Mouse (Mus musculus): ENCODE measurements at regions not wholly inside any gene's neighbourhood (a gene's known extent, or its start where the extent isn't known, plus 50 kb on each side); places are given as distances from the start of the nearest gene placed in this dataset.

GRCm38 (mm10) chr19:30344401-30344800 is 111.7 kb downstream of the Mbl2 start:
- 74% methylated on average over 5 of the region's 5 CpGs for WGBS
- H3K9me3 ChIP-seq = no peaks in the 10 kb centered on the region
- H3K36me3 ChIP-seq = no peaks in the 10 kb centered on the region
- no peak overlapping the region for H3K4me2 ChIP-seq
- H3K4me1 ChIP-seq = no peaks in the 10 kb centered on the region
- H3K27me3 ChIP-seq (replicated peaks) = no peaks in the 10 kb centered on the region
- no peak for ATAC-seq (ENCODE audit: extremely low read depth, insufficient number of reproducible peaks, low FRiP score, low TSS enrichment)
- no peak overlapping the region for H3K27ac ChIP-seq (replicated peaks)
- H3K9ac ChIP-seq = no peak overlapping the region
- no peak overlapping the region for H3K4me3 ChIP-seq

- Histone ChIP-seq H3K4me3 (no peak overlapping the region), H3K27ac (replicated peaks) (no peak overlapping the region), H3K9ac (no peak overlapping the region), H3K27me3 (replicated peaks) (no peaks in the 10 kb centered on the region), H3K4me2 (no peak overlapping the region), H3K9me3 (no peaks in the 10 kb centered on the region), H3K36me3 (no peaks in the 10 kb centered on the region), H3K4me1 (no peaks in the 10 kb centered on the region)
- 63% methylated on average over 6 of the region's 6 CpGs for WGBS
- no peak for ATAC-seq (ENCODE audit: extremely low read depth, insufficient number of reproducible peaks, low FRiP score, low TSS enrichment)
Observed at GRCm38 (mm10) chr19:30348924-30349323, 116.2 kb downstream of the Mbl2 start.

- Histone ChIP-seq H3K9ac (0 out of 2 replicates have a peak overlapping the region, but pooled peaks have one; percentile 17), H3K9me3 (no peaks in the 10 kb centered on the region), H3K27me3 (replicated peaks) (no peaks in the 10 kb centered on the region), H3K4me3 (no peak overlapping the region), H3K36me3 (no peaks in the 10 kb centered on the region), H3K4me1 (peaks cover 7% of the 10 kb centered on the region), H3K27ac (replicated peaks) (no peak overlapping the region), H3K4me2 (no peak overlapping the region)
- WGBS = 7% methylated on average over 4 of the region's 4 CpGs
- ATAC-seq (ENCODE audit: extremely low read depth, insufficient number of reproducible peaks, low FRiP score, low TSS enrichment) = no peak
Observed at GRCm38 (mm10) chr19:30354981-30355380, 122.2 kb downstream of the Mbl2 start.

GRCm38 (mm10) chr19:30358961-30359360 is 126.2 kb downstream of the Mbl2 start:
- ATAC-seq (ENCODE audit: extremely low read depth, insufficient number of reproducible peaks, low FRiP score, low TSS enrichment) = no peak
- no peaks in the 10 kb centered on the region for H3K36me3 ChIP-seq
- no peak overlapping the region for H3K4me2 ChIP-seq
- no peaks in the 10 kb centered on the region for H3K27me3 ChIP-seq (replicated peaks)
- no peak overlapping the region for H3K27ac ChIP-seq (replicated peaks)
- peaks cover 7% of the 10 kb centered on the region for H3K4me1 ChIP-seq
- H3K9ac ChIP-seq = no peak overlapping the region
- 76% methylated on average over 6 of the region's 6 CpGs for WGBS
- H3K9me3 ChIP-seq = no peaks in the 10 kb centered on the region
- no peak overlapping the region for H3K4me3 ChIP-seq

- Histone ChIP-seq H3K27me3 (replicated peaks) (no peaks in the 10 kb centered on the region), H3K36me3 (no peaks in the 10 kb centered on the region), H3K4me2 (peak overlapping the region; percentile 28), H3K4me3 (no peak overlapping the region), H3K4me1 (no peaks in the 10 kb centered on the region), H3K9me3 (no peaks in the 10 kb centered on the region), H3K27ac (replicated peaks) (peak overlapping the region; percentile 45), H3K9ac (no peak overlapping the region)
- 31% methylated on average over 5 of the region's 5 CpGs for WGBS
- no peak for ATAC-seq (ENCODE audit: extremely low read depth, insufficient number of reproducible peaks, low FRiP score, low TSS enrichment)
Observed at GRCm38 (mm10) chr19:30371901-30372300, 139.2 kb downstream of the Mbl2 start.

- no peak overlapping the region for H3K4me3 ChIP-seq
- no peak overlapping the region for H3K9ac ChIP-seq
- no peaks in the 10 kb centered on the region for H3K9me3 ChIP-seq
- no peak overlapping the region for H3K27ac ChIP-seq (replicated peaks)
- 68% methylated on average over 6 of the region's 6 CpGs for WGBS
- no peaks in the 10 kb centered on the region for H3K27me3 ChIP-seq (replicated peaks)
- H3K4me2 ChIP-seq = no peak overlapping the region
- H3K36me3 ChIP-seq = no peaks in the 10 kb centered on the region
- no peak for ATAC-seq (ENCODE audit: extremely low read depth, insufficient number of reproducible peaks, low FRiP score, low TSS enrichment)
- peaks cover 6% of the 10 kb centered on the region; the same call in 1 of the 2 replicates for H3K4me1 ChIP-seq
Observed at GRCm38 (mm10) chr19:30379767-30380166, 147.0 kb downstream of the Mbl2 start.

- no peak overlapping the region for H3K4me3 ChIP-seq
- 42% methylated on average over 6 of the region's 6 CpGs for WGBS
- peaks cover 6% of the 10 kb centered on the region; the same call in 1 of the 2 replicates for H3K4me1 ChIP-seq
Observed at GRCm38 (mm10) chr19:30380515-30381206, 147.9 kb downstream of the Mbl2 start.

GRCm38 (mm10) chr19:30393791-30394190 is 155.7 kb downstream of the Dkk1 start:
- no peak overlapping the region for H3K9ac ChIP-seq
- 42% methylated on average over 5 of the region's 5 CpGs for WGBS
- 0 out of 2 replicates have a peak overlapping the region, but pooled peaks have one; percentile 3 for H3K4me2 ChIP-seq
- no peaks in the 10 kb centered on the region for H3K36me3 ChIP-seq
- H3K27me3 ChIP-seq (replicated peaks) = no peaks in the 10 kb centered on the region
- H3K9me3 ChIP-seq = no peaks in the 10 kb centered on the region
- no peak overlapping the region for H3K27ac ChIP-seq (replicated peaks)
- H3K4me1 ChIP-seq = peaks cover 9% of the 10 kb centered on the region
- no peak for ATAC-seq (ENCODE audit: extremely low read depth, insufficient number of reproducible peaks, low FRiP score, low TSS enrichment)
- H3K4me3 ChIP-seq = no peak overlapping the region

More at GRCm38 (mm10) chr19:30380515-30381206, 147.9 kb downstream of the Mbl2 start:
- Histone ChIP-seq H3K9me3 (no peaks in the 10 kb centered on the region), H3K27me3 (replicated peaks) (no peaks in the 10 kb centered on the region), H3K36me3 (no peaks in the 10 kb centered on the region), H3K4me2 (peak overlapping the region; percentile 5; the same call in 1 of the 2 replicates), H3K27ac (replicated peaks) (no peak overlapping the region), H3K9ac (no peak overlapping the region)
- no peak for ATAC-seq (ENCODE audit: extremely low read depth, insufficient number of reproducible peaks, low FRiP score, low TSS enrichment)

GRCm38 (mm10) chr19:30406943-30407342 is 142.5 kb downstream of the Dkk1 start:
- Histone ChIP-seq H3K27me3 (replicated peaks) (no peaks in the 10 kb centered on the region), H3K27ac (replicated peaks) (no peak overlapping the region), H3K9ac (no peak overlapping the region), H3K9me3 (no peaks in the 10 kb centered on the region), H3K4me1 (no peaks in the 10 kb centered on the region), H3K4me2 (no peak overlapping the region), H3K36me3 (no peaks in the 10 kb centered on the region), H3K4me3 (no peak overlapping the region)
- no peak for ATAC-seq (ENCODE audit: extremely low read depth, insufficient number of reproducible peaks, low FRiP score, low TSS enrichment)
- WGBS = 77% methylated on average over 6 of the region's 6 CpGs

- no peak for ATAC-seq (ENCODE audit: extremely low read depth, insufficient number of reproducible peaks, low FRiP score, low TSS enrichment)
Observed at GRCm38 (mm10) chr19:30419556-30420280, 129.7 kb downstream of the Dkk1 start.

GRCm38 (mm10) chr19:30425627-30426026 is 123.8 kb downstream of the Dkk1 start:
- WGBS = 70% methylated on average over 2 of the region's 2 CpGs
- no peaks in the 10 kb centered on the region for H3K9me3 ChIP-seq

More at GRCm38 (mm10) chr19:30419556-30420280, 129.7 kb downstream of the Dkk1 start:
- H3K36me3 ChIP-seq = no peaks in the 10 kb centered on the region
- no peak overlapping the region for H3K27ac ChIP-seq (replicated peaks)
- no peaks in the 10 kb centered on the region for H3K9me3 ChIP-seq
- H3K4me1 ChIP-seq = peaks cover 6% of the 10 kb centered on the region; the same call in 1 of the 2 replicates
- H3K4me3 ChIP-seq = no peak overlapping the region
- WGBS = 24% methylated on average over 10 of the region's 10 CpGs
- H3K4me2 ChIP-seq = peak overlapping the region; percentile 44
- H3K9ac ChIP-seq = no peak overlapping the region
- H3K27me3 ChIP-seq (replicated peaks) = no peaks in the 10 kb centered on the region

More at GRCm38 (mm10) chr19:30425627-30426026, 123.8 kb downstream of the Dkk1 start:
- no peaks in the 10 kb centered on the region for H3K27me3 ChIP-seq (replicated peaks)
- H3K4me3 ChIP-seq = no peak overlapping the region
- H3K27ac ChIP-seq (replicated peaks) = no peak overlapping the region
- no peak for ATAC-seq (ENCODE audit: extremely low read depth, insufficient number of reproducible peaks, low FRiP score, low TSS enrichment)
- H3K4me2 ChIP-seq = no peak overlapping the region
- no peak overlapping the region for H3K9ac ChIP-seq
- H3K4me1 ChIP-seq = 0 out of 2 replicates have a peak, but pooled peaks cover 5% of the 10 kb centered on the region
- H3K36me3 ChIP-seq = no peaks in the 10 kb centered on the region

Measured in heart, embryonic 13.5 days (tissue).